Mouse (Mus musculus) heart, adult 11 months (tissue): Measurements from ENCODE around the gene Dyrk1a.

Source experiments
- DNase-seq: peaks from one replicate; pipeline ENCODE4 v3.0.0; 2022

The Dyrk1a gene

GRCm38 (mm10) chr16:94569229-94570176, at the start of gene Dyrk1a:
Dyrk1a (plus strand) TSS chr16:94570010.
- peak; percentile 100 for DNase-seq

GRCm38 (mm10) chr16:94523594-94524377, 46.0 kb upstream of the Dyrk1a start:
- no peak for DNase-seq

GRCm38 (mm10) chr16:94524691-94525090, 45.1 kb upstream of the Dyrk1a start:
- DNase-seq = no peak

- no peak for DNase-seq
Measured at GRCm38 (mm10) chr16:94525955-94526343, 43.9 kb upstream of the Dyrk1a start.

GRCm38 (mm10) chr16:94526344-94527151, 43.3 kb upstream of the Dyrk1a start, which contains the start of gene Vps26c:
Vps26c (minus strand) TSS chr16:94526830.
- DNase-seq = peak; percentile 100

GRCm38 (mm10) chr16:94527152-94527534, 42.7 kb upstream of the Dyrk1a start:
- no peak for DNase-seq

- no peak for DNase-seq
Measured at GRCm38 (mm10) chr16:94527546-94527945, 42.3 kb upstream of the Dyrk1a start.

- DNase-seq = peak; percentile 74
Measured at GRCm38 (mm10) chr16:94531268-94531667, 38.5 kb upstream of the Dyrk1a start.

GRCm38 (mm10) chr16:94533679-94534078, 36.1 kb upstream of the Dyrk1a start:
- peak; percentile 82 for DNase-seq

- DNase-seq = no peak
Measured at GRCm38 (mm10) chr16:94535716-94536115, 34.1 kb upstream of the Dyrk1a start.

- peak; percentile 98 for DNase-seq
Measured at GRCm38 (mm10) chr16:94536417-94537158, 33.2 kb upstream of the Dyrk1a start.

GRCm38 (mm10) chr16:94537159-94537527, 32.7 kb upstream of the Dyrk1a start:
- DNase-seq = peak; percentile 96

- DNase-seq = no peak
Measured at GRCm38 (mm10) chr16:94540140-94540539, 29.7 kb upstream of the Dyrk1a start.

GRCm38 (mm10) chr16:94542898-94543297, 26.9 kb upstream of the Dyrk1a start:
- no peak for DNase-seq

- DNase-seq = peak; percentile 91
Measured at GRCm38 (mm10) chr16:94544540-94545105, 25.2 kb upstream of the Dyrk1a start.

GRCm38 (mm10) chr16:94545781-94546562, 23.8 kb upstream of the Dyrk1a start:
- no peak for DNase-seq

GRCm38 (mm10) chr16:94549813-94550212, 20.0 kb upstream of the Dyrk1a start:
- DNase-seq = no peak

GRCm38 (mm10) chr16:94551934-94552333, 17.9 kb upstream of the Dyrk1a start:
- DNase-seq = peak; percentile 92

GRCm38 (mm10) chr16:94555346-94555745, 14.5 kb upstream of the Dyrk1a start:
- no peak for DNase-seq

GRCm38 (mm10) chr16:94556228-94556627, 13.6 kb upstream of the Dyrk1a start:
- DNase-seq = no peak

GRCm38 (mm10) chr16:94559282-94559681, 10.5 kb upstream of the Dyrk1a start:
- peak; percentile 94 for DNase-seq
